Mouse (Mus musculus) gastrocnemius, postnatal 25 days (tissue): Measurements from ENCODE around the gene Cpn2. TPM values are rescaled to one million over a fixed set of nuclear protein-coding genes. Genes with fewer than 3 reads are reported as not detected.

Experiments
- DNase-seq: peaks from one replicate; pipeline ENCODE4 v3.0.0; 2022
- total RNA-seq, 2 experiments: library from RNA; stranded (reverse); gene quantifications; 1 replicate in 1 of 2; 2 replicates in 1 of 2; pipeline ENCODE4 v1.2.3; 2021

The Cpn2 gene
- total RNA-seq, 2 experiments from 2014 or later, result not detected

GRCm38 (mm10) chr16:30238791-30239190, 28.5 kb downstream of the Cpn2 start:
- no peak for DNase-seq

- DNase-seq, result peak; percentile 80
Observed at GRCm38 (mm10) chr16:30236091-30236699, 31.1 kb downstream of the Cpn2 start.

- no peak for DNase-seq
Observed at GRCm38 (mm10) chr16:30235577-30235976, 31.7 kb downstream of the Cpn2 start.

GRCm38 (mm10) chr16:30234636-30235546, 32.4 kb downstream of the Cpn2 start:
- DNase-seq, result no peak

GRCm38 (mm10) chr16:30234077-30234476, 33.2 kb downstream of the Cpn2 start:
- DNase-seq, result no peak

GRCm38 (mm10) chr16:30231882-30232604, 35.3 kb downstream of the Cpn2 start:
- DNase-seq, result no peak

GRCm38 (mm10) chr16:30227352-30227751, 39.9 kb downstream of the Cpn2 start:
- no peak for DNase-seq

GRCm38 (mm10) chr16:30221161-30221782, 46.0 kb downstream of the Cpn2 start:
- DNase-seq, result no peak

- DNase-seq, result no peak
Observed at GRCm38 (mm10) chr16:30215811-30216210, 51.5 kb downstream of the Cpn2 start.

GRCm38 (mm10) chr16:30213644-30214043, 53.7 kb downstream of the Cpn2 start:
- no peak for DNase-seq

GRCm38 (mm10) chr16:30212035-30212434, 55.3 kb downstream of the Cpn2 start:
- DNase-seq, result no peak

GRCm38 (mm10) chr16:30209264-30209663, 58.0 kb downstream of the Cpn2 start:
- no peak for DNase-seq

- no peak for DNase-seq
Observed at GRCm38 (mm10) chr16:30207991-30208390, 59.3 kb downstream of the Cpn2 start.

GRCm38 (mm10) chr16:30207111-30207828, 60.0 kb downstream of the Cpn2 start:
- DNase-seq, result no peak

Other genes starting within 250 kb of the Cpn2 start
- 10 to 100 TPM in 1 of 2 experiments, 1 to 10 TPM in 1; 9.2 to 12.5 TPM for gene Hes1, start 203.1 kb downstream of the Cpn2 start, total RNA-seq
- gene Lrrc15, start 15.8 kb upstream of the Cpn2 start, total RNA-seq, result under 1 TPM; 0.10 to 0.16 TPM
- gene Gp5, start 43.3 kb upstream of the Cpn2 start, total RNA-seq, result under 1 TPM in 1 of 2 experiments, not detected in 1; 0.16 TPM
- gene Atp13a3, start 138.5 kb upstream of the Cpn2 start, total RNA-seq, result 10 to 100 TPM; 35.5 to 45.9 TPM